Mouse (Mus musculus): ENCODE data around the gene 5330417H12Rik. TPM values are rescaled to one million over a fixed set of nuclear protein-coding genes. Genes with fewer than 3 reads are reported as not detected.

Gene 5330417H12Rik
- polyA plus RNA-seq, 1 experiment from 2014 or later, result not detected

- Histone ChIP-seq H3K9ac (ENCODE audit: low read depth, low read length) (no peak overlapping the region), H3K27me3 (ENCODE audit: control insufficient read depth, insufficient read depth, low read length) (no peaks in the 10 kb centered on the region), H3K4me1 (replicated peaks; ENCODE audit: control insufficient read depth, insufficient read depth, low read length) (no peaks in the 10 kb centered on the region), H3K9me3 (ENCODE audit: control insufficient read depth, low read length) (no peaks in the 10 kb centered on the region), H3K4me2 (replicated peaks; ENCODE audit: low read depth, low read length) (no peak overlapping the region), H3K4me3 (ENCODE audit: low read depth, low read length) (no peak overlapping the region), H3K36me3 (ENCODE audit: control insufficient read depth, insufficient read depth, low read length) (no peaks in the 10 kb centered on the region), H3K27ac (ENCODE audit: low read depth, low read length) (no peak overlapping the region)
- DNase-seq (ENCODE audit: low spot score) (no peak), ATAC-seq (ENCODE audit: low FRiP score) (no peak)
- 91% methylated on average over 5 of the region's 5 CpGs for WGBS
Measured at GRCm38 (mm10) chr7:107610880-107611279, 14.1 kb downstream of the 5330417H12Rik start.

GRCm38 (mm10) chr7:107609622-107610255, 15.2 kb downstream of the 5330417H12Rik start:
- Histone ChIP-seq H3K27ac (ENCODE audit: low read depth, low read length) (no peak overlapping the region), H3K27me3 (ENCODE audit: control insufficient read depth, insufficient read depth, low read length) (no peaks in the 10 kb centered on the region), H3K4me1 (replicated peaks; ENCODE audit: control insufficient read depth, insufficient read depth, low read length) (no peaks in the 10 kb centered on the region), H3K9me3 (ENCODE audit: control insufficient read depth, low read length) (no peaks in the 10 kb centered on the region), H3K9ac (ENCODE audit: low read depth, low read length) (no peak overlapping the region), H3K4me3 (ENCODE audit: low read depth, low read length) (no peak overlapping the region), H3K36me3 (ENCODE audit: control insufficient read depth, insufficient read depth, low read length) (no peaks in the 10 kb centered on the region), H3K4me2 (replicated peaks; ENCODE audit: low read depth, low read length) (no peak overlapping the region)
- WGBS, result 90% methylated on average over 2 of the region's 2 CpGs
- no peak for ATAC-seq (ENCODE audit: low FRiP score)
- DNase-seq (ENCODE audit: low spot score), result no peak

- ATAC-seq (ENCODE audit: low FRiP score), result no peak
- Histone ChIP-seq H3K4me1 (replicated peaks; ENCODE audit: control insufficient read depth, insufficient read depth, low read length) (no peaks in the 10 kb centered on the region), H3K4me2 (replicated peaks; ENCODE audit: low read depth, low read length) (no peak overlapping the region), H3K9ac (ENCODE audit: low read depth, low read length) (no peak overlapping the region), H3K9me3 (ENCODE audit: control insufficient read depth, low read length) (no peaks in the 10 kb centered on the region), H3K27ac (ENCODE audit: low read depth, low read length) (no peak overlapping the region), H3K27me3 (ENCODE audit: control insufficient read depth, insufficient read depth, low read length) (no peaks in the 10 kb centered on the region), H3K36me3 (ENCODE audit: control insufficient read depth, insufficient read depth, low read length) (no peaks in the 10 kb centered on the region), H3K4me3 (ENCODE audit: low read depth, low read length) (no peak overlapping the region)
- DNase-seq (ENCODE audit: low spot score), result no peak
- WGBS, result 100% methylated on average over 1 of the region's 1 CpGs
Measured at GRCm38 (mm10) chr7:107607766-107608165, 17.2 kb downstream of the 5330417H12Rik start.

- H3K9me3 ChIP-seq (ENCODE audit: control insufficient read depth, low read length), result no peaks in the 10 kb centered on the region
- no peaks in the 10 kb centered on the region for H3K27me3 ChIP-seq (ENCODE audit: control insufficient read depth, insufficient read depth, low read length)
- ATAC-seq (ENCODE audit: low FRiP score) (no peak), DNase-seq (ENCODE audit: low spot score) (no peak)
- no peaks in the 10 kb centered on the region for H3K36me3 ChIP-seq (ENCODE audit: control insufficient read depth, insufficient read depth, low read length)
- H3K4me1 ChIP-seq (replicated peaks; ENCODE audit: control insufficient read depth, insufficient read depth, low read length), result no peaks in the 10 kb centered on the region
- no peak overlapping the region for H3K27ac ChIP-seq (ENCODE audit: low read depth, low read length)
- no peak overlapping the region for H3K4me3 ChIP-seq (ENCODE audit: low read depth, low read length)
- 51% methylated on average over 6 of the region's 6 CpGs for WGBS
- H3K4me2 ChIP-seq (replicated peaks; ENCODE audit: low read depth, low read length), result no peak overlapping the region
- no peak overlapping the region for H3K9ac ChIP-seq (ENCODE audit: low read depth, low read length)
Measured at GRCm38 (mm10) chr7:107602913-107603312, 22.0 kb downstream of the 5330417H12Rik start.

GRCm38 (mm10) chr7:107602505-107602904, 22.5 kb downstream of the 5330417H12Rik start:
- no peaks in the 10 kb centered on the region for H3K36me3 ChIP-seq (ENCODE audit: control insufficient read depth, insufficient read depth, low read length)
- H3K4me1 ChIP-seq (replicated peaks; ENCODE audit: control insufficient read depth, insufficient read depth, low read length), result no peaks in the 10 kb centered on the region
- no peak overlapping the region for H3K4me2 ChIP-seq (replicated peaks; ENCODE audit: low read depth, low read length)
- H3K27me3 ChIP-seq (ENCODE audit: control insufficient read depth, insufficient read depth, low read length), result no peaks in the 10 kb centered on the region
- H3K27ac ChIP-seq (ENCODE audit: low read depth, low read length), result no peak overlapping the region
- H3K4me3 ChIP-seq (ENCODE audit: low read depth, low read length), result no peak overlapping the region
- DNase-seq (ENCODE audit: low spot score) (no peak), ATAC-seq (ENCODE audit: low FRiP score) (no peak)
- no peaks in the 10 kb centered on the region for H3K9me3 ChIP-seq (ENCODE audit: control insufficient read depth, low read length)
- H3K9ac ChIP-seq (ENCODE audit: low read depth, low read length), result no peak overlapping the region
- WGBS, result 79% methylated on average over 4 of the region's 4 CpGs

GRCm38 (mm10) chr7:107600651-107601050, 24.3 kb downstream of the 5330417H12Rik start:
- Histone ChIP-seq H3K9ac (ENCODE audit: low read depth, low read length) (no peak overlapping the region), H3K36me3 (ENCODE audit: control insufficient read depth, insufficient read depth, low read length) (no peaks in the 10 kb centered on the region), H3K4me3 (ENCODE audit: low read depth, low read length) (no peak overlapping the region), H3K27ac (ENCODE audit: low read depth, low read length) (no peak overlapping the region), H3K27me3 (ENCODE audit: control insufficient read depth, insufficient read depth, low read length) (no peaks in the 10 kb centered on the region), H3K4me1 (replicated peaks; ENCODE audit: control insufficient read depth, insufficient read depth, low read length) (no peaks in the 10 kb centered on the region), H3K9me3 (ENCODE audit: control insufficient read depth, low read length) (no peaks in the 10 kb centered on the region), H3K4me2 (replicated peaks; ENCODE audit: low read depth, low read length) (no peak overlapping the region)
- 77% methylated on average over 5 of the region's 5 CpGs for WGBS
- no peak for DNase-seq (ENCODE audit: low spot score)
- no peak for ATAC-seq (ENCODE audit: low FRiP score)

- no peak overlapping the region for H3K27ac ChIP-seq (ENCODE audit: low read depth, low read length)
- no peaks in the 10 kb centered on the region for H3K4me1 ChIP-seq (replicated peaks; ENCODE audit: control insufficient read depth, insufficient read depth, low read length)
- peaks cover 6% of the 10 kb centered on the region; the same call in 1 of the 2 replicates for H3K27me3 ChIP-seq (ENCODE audit: control insufficient read depth, insufficient read depth, low read length)
- H3K9me3 ChIP-seq (ENCODE audit: control insufficient read depth, low read length), result no peaks in the 10 kb centered on the region
- ATAC-seq (ENCODE audit: low FRiP score), result no peak
- no peak overlapping the region for H3K9ac ChIP-seq (ENCODE audit: low read depth, low read length)
- no peaks in the 10 kb centered on the region for H3K36me3 ChIP-seq (ENCODE audit: control insufficient read depth, insufficient read depth, low read length)
- no peak for DNase-seq (ENCODE audit: low spot score)
- no peak overlapping the region for H3K4me2 ChIP-seq (replicated peaks; ENCODE audit: low read depth, low read length)
- 92% methylated on average over 3 of the region's 3 CpGs for WGBS
- no peak overlapping the region for H3K4me3 ChIP-seq (ENCODE audit: low read depth, low read length)
Measured at GRCm38 (mm10) chr7:107597956-107598355, 27.0 kb downstream of the 5330417H12Rik start.

GRCm38 (mm10) chr7:107596753-107597152, 28.2 kb downstream of the 5330417H12Rik start:
- no peak overlapping the region for H3K4me2 ChIP-seq (replicated peaks; ENCODE audit: low read depth, low read length)
- peaks cover 6% of the 10 kb centered on the region; the same call in 1 of the 2 replicates for H3K27me3 ChIP-seq (ENCODE audit: control insufficient read depth, insufficient read depth, low read length)
- H3K4me3 ChIP-seq (ENCODE audit: low read depth, low read length), result no peak overlapping the region
- no peak overlapping the region for H3K9ac ChIP-seq (ENCODE audit: low read depth, low read length)
- H3K36me3 ChIP-seq (ENCODE audit: control insufficient read depth, insufficient read depth, low read length), result no peaks in the 10 kb centered on the region
- H3K27ac ChIP-seq (ENCODE audit: low read depth, low read length), result no peak overlapping the region
- ATAC-seq (ENCODE audit: low FRiP score) (no peak), DNase-seq (ENCODE audit: low spot score) (no peak)
- no peaks in the 10 kb centered on the region for H3K4me1 ChIP-seq (replicated peaks; ENCODE audit: control insufficient read depth, insufficient read depth, low read length)
- no peaks in the 10 kb centered on the region for H3K9me3 ChIP-seq (ENCODE audit: control insufficient read depth, low read length)

GRCm38 (mm10) chr7:107595426-107595825, 29.5 kb downstream of the 5330417H12Rik start:
- no peaks in the 10 kb centered on the region for H3K9me3 ChIP-seq (ENCODE audit: control insufficient read depth, low read length)
- H3K4me2 ChIP-seq (replicated peaks; ENCODE audit: low read depth, low read length), result peak overlapping the region; percentile 65
- no peak overlapping the region for H3K27ac ChIP-seq (ENCODE audit: low read depth, low read length)
- WGBS, result 14% methylated on average over 13 of the region's 13 CpGs
- H3K36me3 ChIP-seq (ENCODE audit: control insufficient read depth, insufficient read depth, low read length), result no peaks in the 10 kb centered on the region
- peak overlapping the region; percentile 44 for H3K4me3 ChIP-seq (ENCODE audit: low read depth, low read length)
- H3K27me3 ChIP-seq (ENCODE audit: control insufficient read depth, insufficient read depth, low read length), result peaks cover 6% of the 10 kb centered on the region; the same call in 1 of the 2 replicates
- no peak overlapping the region for H3K9ac ChIP-seq (ENCODE audit: low read depth, low read length)
- no peaks in the 10 kb centered on the region for H3K4me1 ChIP-seq (replicated peaks; ENCODE audit: control insufficient read depth, insufficient read depth, low read length)
- ATAC-seq (ENCODE audit: low FRiP score), result 0 out of 2 replicates have a peak, but pooled peaks have one; percentile 1
- DNase-seq (ENCODE audit: low spot score), result no peak
